Mouse (Mus musculus) hindbrain, embryonic 10.5 days (tissue): ENCODE measurements around the gene Chmp1a. TPM values are rescaled to one million over a fixed set of nuclear protein-coding genes. Genes with fewer than 3 reads are reported as not detected.
A peak's percentile ranks its signal among the peaks of the same experiment; 100 is the strongest.
"Not testable (repeated sequence)": the region's sequence is repeated elsewhere in the genome, so short reads cannot be mapped to it uniquely, and the experiment has no call there.

Experiments
- DNase-seq: peaks from one replicate; pipeline ENCODE4 v3.0.0-alpha.2; 2017; ENCODE audit warnings: low spot score
- H3K27ac ChIP-seq: fragments of 300-500 bp; sonication (generic); 2 replicates; pipeline ENCODE4 v1.5.1; 2016; ENCODE audit warnings: mild to moderate bottlenecking, moderate library complexity
- H3K27me3 ChIP-seq: fragments of 300-500 bp; sonication (generic); 2 replicates; pipeline ENCODE4 v1.6.1; 2016; ENCODE audit warnings: mild to moderate bottlenecking; ENCODE audit not compliant: poor library complexity, insufficient read depth, severe bottlenecking
- H3K36me3 ChIP-seq: fragments of 300-500 bp; sonication (generic); 2 replicates; pipeline ENCODE4 v1.6.1; 2016; ENCODE audit warnings: mild to moderate bottlenecking, moderate library complexity
- H3K4me1 ChIP-seq: fragments of 300-500 bp; sonication (generic); replicated peaks from 2 replicates; pipeline ENCODE4 v1.6.1; 2016; ENCODE audit warnings: mild to moderate bottlenecking
- H3K4me3 ChIP-seq: fragments of 300-500 bp; sonication (generic); 2 replicates; pipeline ENCODE4 v1.5.1; 2016; ENCODE audit warnings: mild to moderate bottlenecking, moderate library complexity
- H3K9me3 ChIP-seq: fragments of 300-500 bp; sonication (generic); 2 replicates; pipeline ENCODE4 v1.6.1; 2016; ENCODE audit warnings: mild to moderate bottlenecking, moderate library complexity
- WGBS: fragments of 180-500 bp; shearing (Covaris S2); methylation state at CpG from one replicate; pipeline ENCODE4 v1.1.7; 2016; 5-methylcytosine and 5-hydroxymethylcytosine counted together
- polyA plus RNA-seq: library from polyadenylated mRNA; unstranded; fragments of >200 nt; fragmentation: Nextera tagmentation; extraction: Ambion mirVana; gene quantifications from 2 replicates; pipeline ENCODE4 v1.2.1, GENCODE M21; 2016

Chmp1a gene
- polyA plus RNA-seq, 1 experiment from 2014 or later = 158 TPM

DNA sequence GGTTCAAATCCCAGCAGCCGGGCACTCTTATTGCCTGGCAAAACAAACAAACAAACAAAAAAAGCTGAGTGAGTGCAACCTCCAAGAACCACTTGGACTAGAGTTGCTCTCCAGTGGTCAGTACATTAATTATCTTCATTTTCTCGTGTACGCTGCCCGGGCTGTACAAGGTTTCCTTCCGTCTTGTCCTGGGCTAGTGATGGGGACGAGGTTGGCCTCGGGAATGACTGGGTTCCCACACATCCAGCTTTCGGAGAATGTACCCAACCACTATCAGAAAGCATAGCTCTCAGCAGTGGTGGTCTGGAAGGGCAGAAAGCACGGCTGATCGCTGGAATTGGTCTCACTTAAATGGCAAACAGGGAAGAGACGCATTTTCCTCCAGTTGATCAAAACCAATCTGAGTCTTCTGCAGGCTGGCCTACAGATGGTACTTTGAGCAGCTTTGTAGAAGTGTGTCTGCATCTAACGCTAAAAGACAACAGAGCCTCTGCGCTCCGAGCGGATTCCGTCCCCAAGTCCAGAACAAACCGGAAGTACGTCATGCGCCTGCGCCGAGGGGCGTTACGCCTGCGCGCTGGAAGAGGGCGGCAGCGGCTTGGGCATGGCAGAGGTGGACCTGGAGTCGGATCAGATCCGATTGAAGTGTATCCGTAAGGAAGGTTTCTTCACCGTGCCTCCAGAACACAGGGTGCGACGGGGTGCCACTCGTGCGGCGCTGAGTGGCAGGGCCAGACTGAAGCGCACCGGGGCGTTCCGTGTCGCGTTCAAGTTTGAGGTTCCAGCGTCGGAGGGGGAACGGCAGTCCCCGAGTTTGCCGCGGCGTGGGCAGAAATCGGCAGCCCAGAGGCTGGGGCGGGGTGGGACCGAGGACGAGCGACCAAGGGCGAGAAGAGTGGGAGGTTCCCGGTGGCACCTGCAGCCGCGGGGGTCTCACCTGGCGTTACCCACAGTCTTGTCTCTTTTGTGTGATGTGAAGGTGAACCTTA, 12.0 kb upstream of the Chmp1a start, which contains the start of gene Cdk10:
TSS of gene Cdk10 (plus strand) at position 565 of the 989 bp plus-strand sequence.
- 4% methylated on average over 59 of the region's 59 CpGs for WGBS
- Histone ChIP-seq H3K36me3 (peaks cover 35% of the 10 kb centered on the region), H3K4me3 (peak within 1 kb of the TSS; percentile 96), H3K27ac (peak within 1 kb of the TSS; percentile 89), H3K4me1 (peaks cover 20% of the 10 kb centered on the region), H3K27me3 (no peaks in the 10 kb centered on the region), H3K9me3 (no peaks in the 10 kb centered on the region)
- peak; percentile 92 for DNase-seq

DNA sequence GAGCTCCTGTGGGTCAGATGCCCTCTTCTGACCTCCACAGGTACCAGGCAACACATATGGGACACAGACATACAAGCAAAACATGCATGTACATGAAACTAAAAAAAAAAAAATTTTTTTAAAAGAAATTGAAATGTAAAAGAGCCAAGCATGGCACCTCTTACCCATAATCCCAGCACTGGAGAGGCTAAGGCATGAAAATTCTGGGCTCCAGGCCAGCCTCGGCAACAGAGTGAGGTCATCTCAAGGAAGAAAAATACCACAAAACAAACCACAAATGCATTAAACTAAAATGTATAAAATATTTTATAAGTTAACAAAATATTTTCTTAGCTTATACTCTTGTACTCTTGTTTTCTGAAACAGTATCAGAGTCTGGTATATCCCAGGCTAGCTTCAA, 8.4 kb upstream of the Chmp1a start:
- Histone ChIP-seq H3K27ac (no peak overlapping the region), H3K4me1 (peaks cover 20% of the 10 kb centered on the region), H3K9me3 (no peaks in the 10 kb centered on the region), H3K27me3 (no peaks in the 10 kb centered on the region), H3K36me3 (no peaks in the 10 kb centered on the region), H3K4me3 (no peak overlapping the region)
- 88% methylated on average over 1 of the region's 1 CpGs for WGBS
- no peak for DNase-seq

DNA sequence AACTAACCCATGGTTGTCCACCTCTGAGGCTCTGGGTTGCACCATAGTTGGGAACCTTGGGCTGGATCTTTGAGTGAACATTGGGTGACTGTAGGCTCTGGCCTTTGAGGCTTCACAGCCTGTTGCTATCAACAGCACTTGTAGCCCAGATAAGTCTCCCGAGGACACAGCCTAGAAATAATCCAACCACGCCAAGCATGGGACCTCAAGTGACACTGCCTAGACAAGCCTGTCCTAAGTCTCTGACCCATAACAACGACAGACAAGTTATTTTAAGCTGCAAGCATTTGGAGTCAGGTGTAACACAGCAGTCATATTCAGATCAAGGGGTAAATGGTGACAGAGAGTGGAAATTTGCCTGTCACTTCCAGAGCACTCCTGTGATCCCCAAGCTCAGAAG, 2.9 kb upstream of the Chmp1a start:
- H3K27me3 ChIP-seq = no peaks in the 10 kb centered on the region
- H3K27ac ChIP-seq = no peak overlapping the region
- 0 out of 2 replicates have a peak, but pooled peaks cover 9% of the 10 kb centered on the region for H3K36me3 ChIP-seq
- peaks cover 32% of the 10 kb centered on the region for H3K4me1 ChIP-seq
- WGBS = 82% methylated on average over 3 of the region's 3 CpGs
- no peaks in the 10 kb centered on the region for H3K9me3 ChIP-seq
- DNase-seq = no peak
- H3K4me3 ChIP-seq = no peak overlapping the region

DNA sequence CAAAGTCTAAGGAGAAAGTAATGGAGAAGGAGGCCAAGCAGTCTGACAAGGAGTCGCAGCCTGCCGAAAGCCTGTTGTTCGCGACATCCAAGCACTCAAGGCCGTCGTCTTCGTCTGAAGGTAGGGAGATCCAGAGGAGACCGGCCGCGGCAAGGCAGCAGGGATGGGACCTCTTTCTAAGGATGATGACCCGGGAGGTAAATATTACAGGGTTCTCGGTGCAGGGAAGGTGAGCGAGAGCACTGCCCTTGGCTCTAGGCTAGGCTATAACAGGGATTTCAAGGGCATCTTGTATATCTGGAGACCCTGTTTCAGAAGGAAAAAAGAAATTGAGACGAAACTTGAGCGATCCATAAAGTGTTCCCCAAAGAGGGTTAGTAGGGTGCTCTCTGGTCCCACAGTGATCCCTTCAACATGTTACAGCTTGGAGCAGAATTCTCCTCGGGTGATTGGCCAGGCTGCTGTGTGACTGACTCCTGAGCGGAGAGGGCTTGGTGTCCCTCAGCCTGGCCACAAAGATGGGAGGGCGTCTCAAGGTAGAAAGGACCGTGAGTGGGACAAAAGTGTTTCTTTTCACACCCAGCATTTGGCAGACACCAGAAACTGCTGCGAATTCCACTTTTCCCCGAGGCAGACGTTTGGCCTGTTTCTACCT, 682 bp upstream of the Chmp1a start:
- H3K36me3 ChIP-seq = peaks cover 30% of the 10 kb centered on the region
- H3K27ac ChIP-seq = peak overlapping the region; percentile 90
- H3K4me3 ChIP-seq = peak overlapping the region; percentile 90
- no peaks in the 10 kb centered on the region for H3K9me3 ChIP-seq
- DNase-seq = no peak
- H3K4me1 ChIP-seq = peaks cover 32% of the 10 kb centered on the region
- no peaks in the 10 kb centered on the region for H3K27me3 ChIP-seq
- WGBS = 25% methylated on average over 22 of the region's 22 CpGs

DNA sequence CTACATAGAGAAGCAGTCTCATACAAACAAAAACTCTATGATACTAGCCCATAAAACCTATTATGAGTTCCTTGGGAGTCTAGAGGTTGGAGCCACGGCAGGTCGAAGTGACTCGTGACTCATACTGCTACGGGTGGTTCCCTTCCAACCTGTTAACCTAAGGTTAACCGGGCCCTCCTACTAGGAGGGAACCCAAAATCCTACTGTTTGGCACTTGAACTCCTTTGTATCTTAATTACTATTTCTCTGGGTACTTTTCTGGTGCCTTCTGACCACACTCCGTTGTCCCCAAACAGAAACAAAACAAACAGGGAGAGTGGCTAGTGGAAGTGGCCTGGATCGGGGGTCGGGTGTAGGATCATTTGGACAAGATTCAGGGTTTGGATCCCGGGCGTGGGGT, 687 bp downstream of the Chmp1a start:
- H3K27ac ChIP-seq = peak overlapping the region; percentile 90

DNA sequence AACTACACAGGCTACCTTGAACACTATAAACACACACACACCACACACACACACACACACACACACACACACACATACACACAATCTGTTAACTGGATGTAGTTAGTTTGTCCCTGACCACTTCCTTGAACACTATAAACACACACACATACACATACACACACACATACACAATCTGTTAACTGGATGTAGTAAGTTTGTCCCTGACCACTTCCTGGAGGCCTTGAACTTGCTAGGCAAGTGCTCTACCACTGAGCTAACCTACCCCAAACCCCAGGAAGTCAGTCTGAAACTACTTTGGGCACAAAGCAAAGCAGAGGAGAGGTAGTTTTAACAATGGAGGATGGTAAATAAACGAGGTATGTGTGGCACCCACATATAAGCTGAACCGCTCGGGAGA, 9.0 kb downstream of the Chmp1a start:
- Histone ChIP-seq H3K4me3 (no peak overlapping the region), H3K36me3 (peaks cover 46% of the 10 kb centered on the region), H3K27ac (no peak overlapping the region), H3K9me3 (no peaks in the 10 kb centered on the region), H3K27me3 (0 out of 2 replicates have a peak, but pooled peaks cover 8% of the 10 kb centered on the region), H3K4me1 (0 out of 2 replicates have a peak, but pooled peaks cover 4% of the 10 kb centered on the region)
- DNase-seq = no peak
- 90% methylated on average over 3 of the region's 3 CpGs for WGBS

More for the DNA sequence above, 687 bp downstream of the Chmp1a start:
- no peaks in the 10 kb centered on the region for H3K9me3 ChIP-seq
- 56% methylated on average over 10 of the region's 10 CpGs for WGBS
- H3K4me3 ChIP-seq = peak overlapping the region; percentile 90
- H3K36me3 ChIP-seq = peaks cover 44% of the 10 kb centered on the region
- H3K27me3 ChIP-seq = no peaks in the 10 kb centered on the region
- H3K4me1 ChIP-seq = peaks cover 32% of the 10 kb centered on the region
- DNase-seq = no peak

DNA sequence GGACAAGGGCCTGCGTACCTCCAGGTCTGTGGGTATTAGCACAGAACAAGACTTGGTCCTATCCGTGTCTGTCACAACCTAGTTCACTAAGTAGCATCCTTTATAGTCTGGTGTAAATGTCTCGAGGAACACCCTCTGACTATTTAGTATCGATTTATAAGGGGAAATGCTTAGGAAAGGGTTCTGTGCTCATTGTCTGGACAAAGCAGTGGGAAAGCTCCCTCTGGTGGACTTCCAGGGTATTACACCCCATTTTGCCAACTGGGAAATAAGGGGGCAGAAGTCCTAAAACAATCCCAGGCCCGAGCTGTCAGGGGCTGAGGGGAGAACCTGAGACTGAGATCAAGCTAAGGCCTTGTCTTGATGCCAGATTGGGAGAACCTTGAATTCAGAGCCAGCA, 10.3 kb downstream of the Chmp1a start:
- peak overlapping the region; percentile 59 for H3K27ac ChIP-seq
- H3K27me3 ChIP-seq = 0 out of 2 replicates have a peak, but pooled peaks cover 8% of the 10 kb centered on the region
- H3K9me3 ChIP-seq = no peaks in the 10 kb centered on the region
- peaks cover 34% of the 10 kb centered on the region for H3K36me3 ChIP-seq
- 38% methylated on average over 5 of the region's 5 CpGs for WGBS
- 0 out of 2 replicates have a peak, but pooled peaks cover 4% of the 10 kb centered on the region for H3K4me1 ChIP-seq
- peak; percentile 83 for DNase-seq
- H3K4me3 ChIP-seq = no peak overlapping the region

DNA sequence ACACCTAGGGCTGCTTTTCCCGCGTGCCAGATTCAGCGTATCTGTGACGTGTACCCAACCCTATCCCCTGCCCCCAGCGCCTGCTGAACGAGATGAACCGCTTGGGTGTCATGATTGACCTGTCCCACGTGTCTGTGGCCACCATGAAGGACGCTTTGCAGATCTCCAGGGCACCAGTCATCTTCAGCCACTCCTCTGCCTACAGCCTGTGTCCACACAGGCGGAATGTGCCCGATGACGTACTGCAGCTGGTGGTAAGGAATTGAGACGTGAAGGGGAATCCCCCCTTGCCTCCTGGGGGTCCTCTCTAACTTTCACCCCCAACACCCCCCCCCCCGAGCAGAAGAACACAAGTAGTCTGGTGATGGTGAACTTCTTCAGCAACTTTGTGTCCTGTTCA, 12.7 kb downstream of the Chmp1a start:
- H3K36me3 ChIP-seq = peaks cover 12% of the 10 kb centered on the region
- H3K27me3 ChIP-seq = 0 out of 2 replicates have a peak, but pooled peaks cover 8% of the 10 kb centered on the region
- H3K9me3 ChIP-seq = no peaks in the 10 kb centered on the region
- DNase-seq = no peak
- no peak overlapping the region for H3K4me3 ChIP-seq
- 81% methylated on average over 14 of the region's 14 CpGs for WGBS
- H3K4me1 ChIP-seq = 0 out of 2 replicates have a peak, but pooled peaks cover 4% of the 10 kb centered on the region
- no peak overlapping the region for H3K27ac ChIP-seq

DNA sequence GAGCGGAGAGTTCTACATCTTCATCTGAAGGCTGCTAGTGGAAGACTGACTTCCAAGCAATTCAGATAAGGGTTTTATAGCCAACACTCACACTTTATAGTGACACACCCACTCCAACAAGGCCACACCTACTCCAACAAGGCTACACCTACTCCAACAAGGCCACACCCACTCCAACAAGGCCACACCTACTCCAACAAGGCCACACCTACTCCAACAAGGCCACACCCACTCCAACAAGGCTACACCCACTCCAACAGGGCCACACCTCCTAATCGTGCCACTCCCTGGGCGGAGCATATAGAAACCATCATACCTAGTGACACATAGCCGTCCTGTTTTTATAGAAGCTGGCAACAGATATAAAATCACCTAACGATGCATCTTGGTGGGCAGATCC, 15.5 kb downstream of the Chmp1a start:
- not testable (repeated sequence) for H3K4me3 ChIP-seq, H3K27ac ChIP-seq, H3K4me1 ChIP-seq, DNase-seq, H3K36me3 ChIP-seq, H3K9me3 ChIP-seq
- 0 out of 2 replicates have a peak, but pooled peaks cover 11% of the 10 kb centered on the region for H3K27me3 ChIP-seq
- 77% methylated on average over 5 of the region's 5 CpGs for WGBS

DNA sequence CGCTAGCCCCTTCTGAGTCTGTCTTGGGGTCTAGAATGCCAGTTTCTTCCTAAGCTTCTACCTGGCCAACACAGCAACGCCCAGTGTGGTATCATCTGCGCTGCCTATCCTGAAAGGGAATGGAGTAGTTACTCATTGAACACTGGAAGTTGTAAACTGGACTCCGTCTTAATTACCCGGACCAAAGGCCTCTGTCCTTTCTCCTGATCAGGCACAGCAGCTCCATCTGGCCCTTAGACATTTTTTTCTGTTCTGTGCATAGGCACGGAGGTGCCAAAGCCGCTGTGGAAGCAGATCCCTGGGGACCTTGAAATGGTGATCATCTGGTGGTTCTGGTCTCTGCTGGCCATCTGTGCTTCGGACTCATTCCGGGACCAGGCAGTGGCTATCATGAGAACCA, 18.8 kb downstream of the Chmp1a start:
- Histone ChIP-seq H3K27me3 (0 out of 2 replicates have a peak, but pooled peaks cover 3% of the 10 kb centered on the region), H3K27ac (no peak overlapping the region), H3K4me1 (peaks cover 13% of the 10 kb centered on the region), H3K9me3 (no peaks in the 10 kb centered on the region), H3K4me3 (no peak overlapping the region), H3K36me3 (no peaks in the 10 kb centered on the region)
- DNase-seq = no peak
- 89% methylated on average over 9 of the region's 9 CpGs for WGBS

DNA sequence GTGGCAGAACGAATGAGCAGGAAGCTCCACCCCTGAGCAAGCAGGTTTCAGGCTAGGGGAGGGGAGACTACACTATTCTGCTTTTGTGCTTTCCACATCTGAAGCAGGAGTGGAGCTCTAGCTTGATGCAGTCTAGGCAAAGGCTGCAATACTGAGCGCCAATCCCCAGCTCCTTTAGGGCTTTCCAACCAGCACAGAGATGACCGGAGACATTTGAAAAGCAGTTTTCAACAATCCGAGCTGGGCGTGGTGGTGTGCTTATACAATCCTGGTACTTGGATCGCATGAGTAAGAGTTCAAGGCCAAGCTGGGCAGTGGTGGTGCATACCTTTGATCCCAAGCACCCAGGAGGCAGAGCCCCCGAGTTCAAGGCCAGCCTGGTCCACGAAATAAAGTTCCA, 20.7 kb downstream of the Chmp1a start:
- WGBS = 60% methylated on average over 8 of the region's 8 CpGs

DNA sequence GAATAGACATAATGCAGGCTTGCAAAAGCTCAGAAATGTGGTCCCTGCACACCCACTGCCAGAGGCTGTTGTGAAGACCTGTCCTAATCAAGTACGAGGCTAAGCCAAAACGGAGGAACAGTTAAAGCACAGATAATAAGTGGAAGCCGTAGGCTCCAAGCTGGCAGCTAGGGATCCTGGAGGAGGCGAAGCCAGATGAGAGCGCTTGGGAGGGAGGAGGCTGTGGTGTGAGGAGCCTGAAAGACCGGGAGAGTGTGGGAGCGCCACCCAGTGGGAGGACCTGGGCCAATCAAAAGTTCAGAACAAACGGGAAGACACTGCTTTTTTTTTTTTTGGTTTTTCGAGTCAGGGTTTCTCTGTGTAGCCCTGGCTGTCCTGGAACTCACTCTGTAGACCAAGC, 21.9 kb downstream of the Chmp1a start:
- no peak overlapping the region for H3K4me3 ChIP-seq
- no peaks in the 10 kb centered on the region for H3K36me3 ChIP-seq
- peaks cover 22% of the 10 kb centered on the region for H3K4me1 ChIP-seq
- no peak overlapping the region for H3K27ac ChIP-seq
- 4% methylated on average over 9 of the region's 9 CpGs for WGBS
- peaks cover 7% of the 10 kb centered on the region; the same call in 1 of the 2 replicates for H3K27me3 ChIP-seq
- peak; percentile 81 for DNase-seq
- H3K9me3 ChIP-seq = no peaks in the 10 kb centered on the region

More for the DNA sequence above, 20.7 kb downstream of the Chmp1a start:
- no peak for DNase-seq
- no peak overlapping the region for H3K27ac ChIP-seq
- H3K4me1 ChIP-seq = peaks cover 15% of the 10 kb centered on the region
- H3K36me3 ChIP-seq = no peaks in the 10 kb centered on the region
- no peaks in the 10 kb centered on the region for H3K9me3 ChIP-seq
- H3K27me3 ChIP-seq = 0 out of 2 replicates have a peak, but pooled peaks cover 7% of the 10 kb centered on the region
- no peak overlapping the region for H3K4me3 ChIP-seq
